Mouse (Mus musculus): ENCODE data around the gene Otulin.

- TF ChIP-seq CTCF (IDR thresholded peaks at IDR 0.05; ENCODE audit: borderline replicate concordance, control insufficient read depth, extremely low read depth, insufficient read depth, low read length, poor library complexity) (no peak), POLR2A (IDR thresholded peaks at IDR 0.05; ENCODE audit: control insufficient read depth, extremely low read depth, insufficient read depth, low read length, poor library complexity) (no peak)
These were observed 34.9 kb downstream of the Otulin start for GRCm38 (mm10) chr15:27595560-27595959.
